Mouse (Mus musculus) cortical plate, adult 2 months (tissue): ENCODE data around the gene Col18a1.

ENCODE experiments used
- CTCF ChIP-seq: fragments of 200-500 bp; IDR thresholded peaks from 2 replicates; pipeline ENCODE4 v1.5.1; 2011; ENCODE audit warnings: mild to moderate bottlenecking, control low read depth, low read length; ENCODE audit not compliant: insufficient read depth; ENCODE audit errors: extremely low read depth
- POLR2A ChIP-seq: fragments of 200-500 bp; IDR thresholded peaks from 2 replicates; pipeline ENCODE4 v1.6.1; 2011; ENCODE audit warnings: mild to moderate bottlenecking, low read length, control low read depth; ENCODE audit not compliant: insufficient read depth; ENCODE audit errors: extremely low read depth

DNA sequence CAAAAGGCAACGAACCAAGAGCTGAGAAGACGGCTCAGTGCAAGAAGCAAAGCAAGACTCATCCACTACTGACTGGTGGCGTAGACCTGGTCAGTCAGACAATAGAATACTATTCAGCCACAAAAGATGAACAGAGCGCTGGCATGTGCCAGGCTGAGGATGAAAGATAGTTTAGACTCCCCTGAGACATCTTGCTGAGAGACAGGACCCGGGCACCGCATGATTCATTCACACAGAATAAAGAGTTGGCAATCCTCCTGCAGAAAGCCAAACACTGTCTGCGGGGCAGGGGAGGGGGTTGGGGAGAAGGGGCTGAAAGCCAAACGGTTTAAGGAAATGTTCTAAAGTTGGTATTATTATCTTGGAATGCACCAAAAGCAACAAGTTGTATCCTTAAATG lies 42.4 kb downstream of the Col18a1 start:
- no peak for TF ChIP-seq CTCF
- TF ChIP-seq POLR2A, result no peak
